ENCODE assay signal across 16 mouse cellular contexts in genomic region chr4:109743984-109744383, GRCm38 (mm10).
DNase-seq lines count a peak whose midpoint lies in the region; ATAC-seq and TF ChIP-seq lines count a peak whose summit lies in the region.
"Had no signal": no experiment of that assay in that cellular context is flagged by ENCODE, and none has a peak within 500 bp of the region (broad histone marks: within the 10 kb centered on the region; RNA-seq: fewer than 3 reads in every experiment).

No protein-coding gene starts in this region.

- no peak overlapping the region for H3K4me3 ChIP-seq in intestine, postnatal 0 days (ENCODE audit: low read depth, low read length)
- H3K4me3 ChIP-seq in intestine, embryonic 16.5 days (ENCODE audit: low read length) = no peak overlapping the region
- no peak overlapping the region for H3K4me3 ChIP-seq in midbrain, postnatal 0 days (ENCODE audit: low read depth, low read length)
- no peak overlapping the region for H3K4me3 ChIP-seq in midbrain, embryonic 10.5 days
- H3K4me3 ChIP-seq in stomach, postnatal 0 days (ENCODE audit: low read depth, low read length) = no peak overlapping the region
- H3K4me3 ChIP-seq: hindbrain, embryonic 10.5 days; neural tube, embryonic 12.5 days had no signal

- TF ChIP-seq EP300 in stomach, postnatal 0 days (optimal IDR thresholded peaks at IDR 0.05) = no peak

- H3K9ac ChIP-seq in intestine, postnatal 0 days (ENCODE audit: low read depth, low read length) = no peak overlapping the region
- no peak overlapping the region for H3K9ac ChIP-seq in intestine, embryonic 16.5 days (ENCODE audit: low read depth, low read length)
- H3K9ac ChIP-seq in midbrain, postnatal 0 days (replicated peaks; ENCODE audit: low read length, poor library complexity, severe bottlenecking) = no peak overlapping the region
- H3K9ac ChIP-seq in stomach, postnatal 0 days (ENCODE audit: low read length) = no peak overlapping the region
- H3K9ac ChIP-seq: neural tube, embryonic 12.5 days had no signal

- WGBS in intestine, postnatal 0 days = 71% methylated on average over 2 of the region's 2 CpGs
- 76% methylated on average over 2 of the region's 2 CpGs for WGBS in intestine, embryonic 16.5 days
- 78% methylated on average over 2 of the region's 2 CpGs for WGBS in midbrain, postnatal 0 days
- WGBS in midbrain, embryonic 10.5 days = 85% methylated on average over 2 of the region's 2 CpGs
- WGBS in stomach, postnatal 0 days = 65% methylated on average over 2 of the region's 2 CpGs

- peak; percentile 47 for TF ChIP-seq CTCF in intestine, postnatal 0 days (IDR thresholded peaks at IDR 0.05; ENCODE audit: low read depth)
- TF ChIP-seq CTCF in midbrain, postnatal 0 days (IDR thresholded peaks at IDR 0.05) = peak; percentile 66
- TF ChIP-seq CTCF in stomach, postnatal 0 days (IDR thresholded peaks at IDR 0.05; ENCODE audit: low read depth) = peak; percentile 63

- no peaks in the 10 kb centered on the region; the same call in 1 of the 2 replicates for H3K36me3 ChIP-seq in intestine, postnatal 0 days (ENCODE audit: control insufficient read depth, insufficient read depth)
- no peaks in the 10 kb centered on the region for H3K36me3 ChIP-seq in intestine, embryonic 16.5 days (ENCODE audit: control insufficient read depth, insufficient read depth, low read length)
- no peaks in the 10 kb centered on the region for H3K36me3 ChIP-seq in midbrain, postnatal 0 days (ENCODE audit: insufficient read depth, low read length)
- H3K36me3 ChIP-seq in midbrain, embryonic 10.5 days = no peaks in the 10 kb centered on the region
- no peaks in the 10 kb centered on the region for H3K36me3 ChIP-seq in stomach, postnatal 0 days (ENCODE audit: control insufficient read depth, insufficient read depth, low read length)
- H3K36me3 ChIP-seq: neural tube, embryonic 12.5 days had no signal

- H3K4me1 ChIP-seq in intestine, postnatal 0 days (replicated peaks; ENCODE audit: control insufficient read depth, insufficient read depth, low read length) = no peaks in the 10 kb centered on the region
- H3K4me1 ChIP-seq in intestine, embryonic 16.5 days (ENCODE audit: control insufficient read depth, insufficient read depth, low read length) = no peaks in the 10 kb centered on the region
- H3K4me1 ChIP-seq in midbrain, postnatal 0 days (ENCODE audit: insufficient read depth, low read length) = no peaks in the 10 kb centered on the region
- no peaks in the 10 kb centered on the region for H3K4me1 ChIP-seq in midbrain, embryonic 10.5 days
- no peaks in the 10 kb centered on the region for H3K4me1 ChIP-seq in stomach, postnatal 0 days (replicated peaks; ENCODE audit: control insufficient read depth, insufficient read depth)
- H3K4me1 ChIP-seq: hindbrain, embryonic 10.5 days; neural tube, embryonic 12.5 days had no signal

- DNase-seq in CD4-positive, CD25-positive, alpha-beta regulatory T cell, adult 2 months (ENCODE audit: low read depth, low spot score) = peak; percentile 28
- DNase-seq in midbrain, postnatal 0 days (ENCODE audit: low spot score) = no peak
- DNase-seq in midbrain, embryonic 10.5 days (ENCODE audit: low spot score) = no peak
- no peak for DNase-seq in stomach, postnatal 0 days (ENCODE audit: low spot score)
- no peak for DNase-seq in frontal cortex, postnatal 10 days (ENCODE audit: low spot score in 2 of 2)
- DNase-seq: adrenal gland, postnatal 14 days; cerebellum, adult 11 months; right cerebral cortex, adult 18-20 months; thymus, adult 2 months had no signal

- no peak for ATAC-seq in CD4-positive, CD25-positive, alpha-beta regulatory T cell, adult 4 months
- no peak for ATAC-seq in intestine, postnatal 0 days
- no peak for ATAC-seq in intestine, embryonic 16.5 days
- no peak for ATAC-seq in midbrain, postnatal 0 days (ENCODE audit: low FRiP score)
- no peak for ATAC-seq in stomach, postnatal 0 days (ENCODE audit: low FRiP score, low TSS enrichment)

- no peak overlapping the region for H3K4me2 ChIP-seq in intestine, postnatal 0 days (replicated peaks; ENCODE audit: low read depth)
- no peak overlapping the region for H3K4me2 ChIP-seq in intestine, embryonic 16.5 days (ENCODE audit: low read depth, low read length)
- no peak overlapping the region for H3K4me2 ChIP-seq in midbrain, postnatal 0 days (ENCODE audit: low read depth, low read length, poor library complexity, severe bottlenecking)
- H3K4me2 ChIP-seq in stomach, postnatal 0 days (replicated peaks; ENCODE audit: low read depth) = no peak overlapping the region
- H3K4me2 ChIP-seq: heart, embryonic 11.5 days; midbrain, embryonic 11.5 days; neural tube, embryonic 12.5 days had no signal

- H3K27ac ChIP-seq in intestine, postnatal 0 days (ENCODE audit: low read depth, low read length) = no peak overlapping the region
- H3K27ac ChIP-seq in intestine, embryonic 16.5 days (ENCODE audit: low read length) = no peak overlapping the region
- H3K27ac ChIP-seq in midbrain, postnatal 0 days (ENCODE audit: low read depth, low read length) = no peak overlapping the region
- H3K27ac ChIP-seq in midbrain, embryonic 10.5 days (replicated peaks) = no peak overlapping the region
- H3K27ac ChIP-seq in stomach, postnatal 0 days (replicated peaks) = no peak overlapping the region
- H3K27ac ChIP-seq: hindbrain, embryonic 10.5 days; neural tube, embryonic 12.5 days had no signal

- no peaks in the 10 kb centered on the region for H3K9me3 ChIP-seq in intestine, postnatal 0 days (ENCODE audit: control insufficient read depth)
- H3K9me3 ChIP-seq in intestine, embryonic 16.5 days (ENCODE audit: control insufficient read depth, low read length) = no peaks in the 10 kb centered on the region
- no peaks in the 10 kb centered on the region for H3K9me3 ChIP-seq in midbrain, postnatal 0 days (ENCODE audit: low read length)
- H3K9me3 ChIP-seq in midbrain, embryonic 10.5 days (replicated peaks) = no peaks in the 10 kb centered on the region
- H3K9me3 ChIP-seq in stomach, postnatal 0 days (ENCODE audit: control insufficient read depth, low read length) = no peaks in the 10 kb centered on the region
- H3K9me3 ChIP-seq: hindbrain, embryonic 10.5 days; neural tube, embryonic 12.5 days had no signal

- H3K27me3 ChIP-seq in intestine, postnatal 0 days (replicated peaks; ENCODE audit: control insufficient read depth, insufficient read depth, low read length) = no peaks in the 10 kb centered on the region
- H3K27me3 ChIP-seq in intestine, embryonic 16.5 days (replicated peaks; ENCODE audit: control insufficient read depth, insufficient read depth, low read length) = no peaks in the 10 kb centered on the region
- no peaks in the 10 kb centered on the region for H3K27me3 ChIP-seq in midbrain, postnatal 0 days (ENCODE audit: insufficient read depth, low read length)
- no peaks in the 10 kb centered on the region for H3K27me3 ChIP-seq in midbrain, embryonic 10.5 days (ENCODE audit: low read depth, poor library complexity, severe bottlenecking)
- H3K27me3 ChIP-seq in stomach, postnatal 0 days (ENCODE audit: control insufficient read depth, insufficient read depth, low read length) = no peaks in the 10 kb centered on the region
- H3K27me3 ChIP-seq: neural tube, embryonic 12.5 days had no signal
